Mouse (Mus musculus) liver, embryonic 14.5 days (tissue): ENCODE results near the gene Abhd5. TPM values are rescaled to one million over a fixed set of nuclear protein-coding genes. Genes with fewer than 3 reads are reported as not detected.
A peak's percentile ranks its signal among the peaks of the same experiment; 100 is the strongest.

Experiments used
- ATAC-seq: fragments of 200-750 bp; cut with Nextera tagmentation; 2 replicates; pipeline ENCODE4 v1.8.0; 2017; ENCODE audit warnings: moderate number of reproducible peaks, mild to moderate bottlenecking, moderate library complexity; ENCODE audit not compliant: insufficient read depth
- DNase-seq, 3 experiments: peaks; one replicate each; pipeline ENCODE4 v3.0.0-alpha.2; 2012 to 2013; ENCODE audit warnings: low read depth in 3 of 3, low spot score in 3 of 3
- H3K27ac ChIP-seq: fragments of 300-500 bp; sonication (generic); 2 replicates; pipeline ENCODE4 v1.5.1; 2014; ENCODE audit warnings: moderate library complexity, mild to moderate bottlenecking, control low read depth, inconsistent platforms
- H3K27me3 ChIP-seq: fragments of 300-500 bp; sonication (generic); 2 replicates; pipeline ENCODE4 v1.6.1; 2014; ENCODE audit warnings: mild to moderate bottlenecking, low read length, moderate library complexity; ENCODE audit not compliant: control insufficient read depth, insufficient read depth
- H3K36me3 ChIP-seq: fragments of 300-500 bp; sonication (generic); replicated peaks from 2 replicates; pipeline ENCODE4 v1.6.1; 2014; ENCODE audit warnings: low read depth; ENCODE audit not compliant: control insufficient read depth, insufficient read depth
- H3K4me1 ChIP-seq, 2 experiments: fragments of 200-500 bp in 1 of 2; fragments of 300-500 bp in 1 of 2; sonication (generic) in 1 of 2; replicated peaks; 2 replicates each; pipeline ENCODE4 v1.6.1; 2012 to 2014; ENCODE audit warnings: antibody characterized with exemption in 1 of 2, inconsistent platforms in 1 of 2, low read length in 1 of 2; ENCODE audit not compliant: control insufficient read depth in 2 of 2, insufficient read depth in 2 of 2
- H3K4me2 ChIP-seq: fragments of 300-500 bp; sonication (generic); 2 replicates; pipeline ENCODE4 v1.6.1; 2014; ENCODE audit warnings: low read depth, mild to moderate bottlenecking, control low read depth, moderate library complexity
- H3K4me3 ChIP-seq, 2 experiments: fragments of 200-500 bp in 1 of 2; fragments of 300-500 bp in 1 of 2; sonication (generic) in 1 of 2; 2 replicates each; pipeline ENCODE4 v1.5.1; 2012 to 2014; ENCODE audit warnings: low read depth in 2 of 2, low read length in 2 of 2, mild to moderate bottlenecking in 2 of 2, control low read depth in 1 of 2, inconsistent platforms in 1 of 2, moderate library complexity in 1 of 2; ENCODE audit not compliant: insufficient read depth in 1 of 2
- H3K9ac ChIP-seq: fragments of 300-500 bp; sonication (generic); replicated peaks from 2 replicates; pipeline ENCODE4 v1.6.1; 2014; ENCODE audit warnings: mild to moderate bottlenecking, control low read depth, moderate library complexity
- H3K9me3 ChIP-seq: fragments of 300-500 bp; sonication (generic); 2 replicates; pipeline ENCODE4 v1.6.1; 2016; ENCODE audit warnings: low read length, mixed read lengths; ENCODE audit not compliant: control insufficient read depth
- CTCF ChIP-seq: IDR thresholded peaks from 2 replicates; pipeline ENCODE4 v1.5.1; 2016; ENCODE audit warnings: antibody characterized with exemption, low read depth, control low read depth
- EP300 ChIP-seq: IDR thresholded peaks from 2 replicates; pipeline ENCODE4 v1.6.1; 2016; ENCODE audit warnings: antibody characterized with exemption, low read depth
- WGBS: fragments of 180-500 bp; shearing (Covaris S2); extraction: QIAGEN DNeasy Blood & Tissue Kit; methylation state at CpG from one replicate; pipeline ENCODE4 v1.1.7; 2014; ENCODE audit not compliant: insufficient replicate concordance; 5-methylcytosine and 5-hydroxymethylcytosine counted together
- polyA plus RNA-seq, 2 experiments: library from polyadenylated mRNA; depleted of rRNA in 1 of 2; stranded (reverse) in 1 of 2; unstranded in 1 of 2; fragments of >200 nt; fragmentation: Nextera tagmentation in 1 of 2; extraction: Ambion mirVana in 1 of 2; gene quantifications; 2 replicates each; pipeline versions ENCODE4 v1.2.1 to v1.2.3; 2012 to 2014

The Abhd5 gene
- polyA plus RNA-seq, 2 experiments, result 15.6 to 26.1 TPM

DNA sequence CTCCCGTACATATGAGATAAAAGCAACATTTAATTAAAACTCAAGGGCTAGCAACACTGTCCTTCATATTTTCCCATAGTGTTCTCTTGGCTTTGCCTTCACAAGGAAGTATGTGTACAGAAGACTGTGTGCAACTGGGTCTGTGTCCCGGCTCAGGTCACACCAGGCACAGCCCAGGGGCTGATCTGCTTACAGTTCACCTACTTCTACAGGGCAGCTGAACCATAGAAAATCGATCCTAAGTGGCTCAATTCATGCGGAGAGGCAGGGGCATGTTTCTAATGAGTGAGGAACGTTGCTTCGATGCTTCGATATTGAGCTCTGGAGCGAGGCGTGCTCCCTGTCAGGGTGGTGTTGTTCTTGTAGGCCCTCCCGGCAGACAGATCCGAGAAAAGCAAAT, 35.9 kb upstream of the Abhd5 start:
- H3K27ac ChIP-seq, result no peak overlapping the region
- DNase-seq (no peak), ATAC-seq (no peak)
- H3K36me3 ChIP-seq, result no peaks in the 10 kb centered on the region
- 77% methylated on average over 11 of the region's 11 CpGs for WGBS
- no peak overlapping the region for H3K9ac ChIP-seq
- no peaks in the 10 kb centered on the region for H3K9me3 ChIP-seq
- no peak for TF ChIP-seq EP300
- TF ChIP-seq CTCF, result no peak
- no peaks in the 10 kb centered on the region for H3K27me3 ChIP-seq
- peaks cover 0 to 13% of the 10 kb centered on the region in 2 experiments; a peak in 3 of 4 replicates for H3K4me1 ChIP-seq
- H3K4me2 ChIP-seq, result no peak overlapping the region
- H3K4me3 ChIP-seq, result no peak overlapping the region

DNA sequence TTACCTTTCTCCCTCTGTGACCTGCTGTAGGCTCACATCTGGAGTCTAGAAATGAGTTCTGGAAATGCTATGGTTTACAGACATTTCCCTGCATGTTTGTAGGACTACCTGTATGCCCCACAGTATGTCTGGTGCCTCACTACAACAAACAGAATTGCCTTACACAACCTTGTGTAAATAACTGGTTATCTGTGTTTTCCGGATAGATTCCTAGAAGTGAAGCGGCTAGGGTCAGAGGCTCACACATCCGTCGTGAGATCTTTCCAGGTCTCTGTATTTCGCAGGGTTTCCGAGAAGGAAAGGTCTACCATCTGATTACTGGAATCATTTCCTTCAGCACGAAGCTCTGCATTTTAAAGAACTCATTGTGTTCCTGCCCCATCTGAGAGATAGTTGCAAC, 34.8 kb upstream of the Abhd5 start:
- Histone ChIP-seq H3K36me3 (no peaks in the 10 kb centered on the region), H3K9me3 (no peaks in the 10 kb centered on the region), H3K4me1 (peaks cover 0 to 11% of the 10 kb centered on the region in 2 experiments; a peak in 1 of 4 replicates), H3K4me3 (no peak overlapping the region), H3K27me3 (no peaks in the 10 kb centered on the region), H3K27ac (no peak overlapping the region), H3K4me2 (no peak overlapping the region), H3K9ac (no peak overlapping the region)
- ATAC-seq, result no peak
- 72% methylated on average over 7 of the region's 7 CpGs for WGBS
- no peak for DNase-seq
- no peak for TF ChIP-seq EP300
- TF ChIP-seq CTCF, result no peak

DNA sequence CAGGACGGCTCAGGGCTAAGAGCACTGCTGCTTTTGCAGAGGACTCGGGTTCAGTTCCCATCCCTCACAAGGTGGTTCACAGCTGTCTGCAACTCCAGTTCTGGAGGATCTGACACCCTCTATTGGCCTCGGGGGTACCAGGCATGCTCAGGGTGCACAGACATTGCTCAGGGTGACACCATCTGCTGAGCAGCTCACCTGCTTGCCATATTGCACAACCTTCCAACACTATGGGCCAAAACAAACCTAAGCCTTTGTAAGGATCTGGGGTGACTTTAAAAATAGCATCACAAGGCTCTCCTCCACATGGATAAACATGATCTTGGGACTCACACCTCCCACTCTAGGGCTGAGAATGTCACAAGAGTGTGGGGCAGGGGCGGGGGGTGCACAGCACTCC, 30.8 kb upstream of the Abhd5 start:
- H3K9ac ChIP-seq, result no peak overlapping the region
- TF ChIP-seq CTCF, result no peak
- no peak for TF ChIP-seq EP300
- no peaks in the 10 kb centered on the region for H3K9me3 ChIP-seq
- no peak overlapping the region for H3K27ac ChIP-seq
- WGBS, result 62% methylated on average over 4 of the region's 4 CpGs
- ATAC-seq (peak; percentile 28; the same call in 1 of the 2 replicates), DNase-seq (no peak)
- 0 out of 4 replicates have a peak, but pooled peaks cover 0 to 2% of the 10 kb centered on the region in 2 experiments for H3K4me1 ChIP-seq
- no peak overlapping the region for H3K4me3 ChIP-seq
- H3K36me3 ChIP-seq, result no peaks in the 10 kb centered on the region
- no peaks in the 10 kb centered on the region for H3K27me3 ChIP-seq
- no peak overlapping the region for H3K4me2 ChIP-seq

DNA sequence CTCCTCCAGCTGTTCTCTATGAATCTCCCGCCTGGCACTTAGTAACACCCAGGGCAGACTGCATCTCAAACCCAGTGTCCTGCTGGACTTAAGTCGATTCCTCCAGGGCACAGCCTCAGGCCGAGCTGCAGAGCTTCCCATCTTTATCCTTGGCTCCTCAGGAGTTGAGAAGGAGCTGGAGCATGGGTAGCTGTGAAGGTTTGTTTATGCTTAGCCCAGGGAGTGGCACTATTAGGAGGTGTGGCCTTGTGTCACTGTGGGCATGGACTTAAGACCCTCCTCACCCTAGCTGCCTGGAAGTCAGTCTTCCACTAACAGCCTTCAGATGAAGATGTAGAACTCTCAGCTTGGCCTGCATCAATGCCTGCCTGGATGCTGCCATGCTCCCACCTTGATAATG, 29.1 kb upstream of the Abhd5 start:
- Histone ChIP-seq H3K9me3 (no peaks in the 10 kb centered on the region), H3K4me3 (no peak overlapping the region), H3K27ac (no peak overlapping the region), H3K9ac (no peak overlapping the region), H3K27me3 (no peaks in the 10 kb centered on the region; the same call in 1 of the 2 replicates), H3K36me3 (no peaks in the 10 kb centered on the region), H3K4me1 (0 out of 4 replicates have a peak, but pooled peaks cover 0 to 2% of the 10 kb centered on the region in 2 experiments), H3K4me2 (no peak overlapping the region)
- DNase-seq (no peak), ATAC-seq (no peak)
- 44% methylated on average over 3 of the region's 3 CpGs for whole genome bisulfite sequencing
- no peak for TF ChIP-seq CTCF
- no peak for TF ChIP-seq EP300

DNA sequence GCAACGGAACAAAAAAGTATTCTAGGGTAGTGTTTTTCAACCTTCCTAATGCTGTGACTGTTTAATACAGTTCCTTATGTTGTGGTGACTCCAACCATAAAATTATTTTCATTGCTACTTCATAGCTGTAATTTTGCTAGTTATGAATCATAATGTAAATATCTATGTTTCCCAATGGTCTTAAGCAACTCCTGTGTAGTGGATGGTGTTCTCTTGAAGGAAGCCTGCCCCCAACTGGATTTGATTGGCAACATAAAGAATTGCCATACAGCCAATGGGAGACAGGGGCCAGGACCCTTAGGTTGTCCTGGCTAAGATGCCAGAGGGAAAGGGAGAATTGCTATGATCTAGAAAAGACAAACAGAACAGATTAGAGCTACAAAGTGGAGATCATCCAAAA, 25.4 kb upstream of the Abhd5 start:
- no peaks in the 10 kb centered on the region for H3K4me1 ChIP-seq
- no peak for DNase-seq
- no peaks in the 10 kb centered on the region for H3K36me3 ChIP-seq
- TF ChIP-seq EP300 (no peak), CTCF (no peak)
- WGBS, result 70% methylated on average over 1 of the region's 1 CpGs
- no peaks in the 10 kb centered on the region; the same call in 1 of the 2 replicates for H3K27me3 ChIP-seq
- H3K4me2 ChIP-seq, result no peak overlapping the region
- no peaks in the 10 kb centered on the region for H3K9me3 ChIP-seq
- no peak for ATAC-seq
- H3K27ac ChIP-seq, result no peak overlapping the region
- H3K9ac ChIP-seq, result no peak overlapping the region
- no peak overlapping the region for H3K4me3 ChIP-seq

DNA sequence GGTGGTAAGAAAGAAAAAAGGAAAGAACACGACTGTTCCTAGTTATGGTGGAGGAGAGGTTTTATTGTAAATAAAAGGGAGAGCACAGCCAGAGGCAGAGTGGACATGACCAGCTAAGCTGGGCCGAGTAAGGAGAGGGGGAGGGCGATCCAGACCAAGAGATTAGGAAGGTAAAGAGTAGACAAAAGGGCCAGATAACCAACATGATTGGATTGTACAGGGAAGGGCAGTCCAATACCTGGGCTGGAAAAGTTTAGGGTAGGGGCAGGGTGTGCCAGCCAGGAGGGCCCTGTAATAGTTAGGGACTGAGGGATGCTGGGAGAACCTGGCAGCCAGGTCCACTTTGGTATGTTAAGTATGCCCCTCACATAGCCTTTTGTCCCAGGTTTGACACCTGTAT, 23.2 kb upstream of the Abhd5 start:
- Histone ChIP-seq H3K4me1 (no peaks in the 10 kb centered on the region), H3K27me3 (no peaks in the 10 kb centered on the region; the same call in 1 of the 2 replicates), H3K27ac (no peak overlapping the region), H3K9me3 (no peaks in the 10 kb centered on the region), H3K4me2 (no peak overlapping the region), H3K9ac (no peak overlapping the region), H3K4me3 (no peak overlapping the region), H3K36me3 (no peaks in the 10 kb centered on the region)
- DNase-seq (no peak), ATAC-seq (no peak)
- no peak for TF ChIP-seq CTCF
- 46% methylated on average over 3 of the region's 3 CpGs for WGBS
